Mouse (Mus musculus) limb, embryonic 14.5 days (tissue): ENCODE measurements around the gene Ccdc175. TPM values are rescaled to one million over a fixed set of nuclear protein-coding genes. Genes with fewer than 3 reads are reported as not detected.

Experiments
- ATAC-seq: fragments of 200-750 bp; cut with Nextera tagmentation; 2 replicates; pipeline ENCODE4 v1.8.0; 2017; ENCODE audit warnings: low read depth, moderate number of reproducible peaks, moderate TSS enrichment; ENCODE audit not compliant: low FRiP score
- DNase-seq: peaks from one replicate; pipeline ENCODE4 v3.0.0-alpha.2; 2015; ENCODE audit warnings: low spot score
- H3K27ac ChIP-seq: fragments of 300-500 bp; sonication (generic); replicated peaks from 2 replicates; pipeline ENCODE4 v1.5.1; 2014; ENCODE audit warnings: low read depth, mild to moderate bottlenecking, low read length, moderate library complexity, mixed read lengths
- H3K27me3 ChIP-seq: fragments of 300-500 bp; sonication (generic); 2 replicates; pipeline ENCODE4 v1.6.1; 2014; ENCODE audit warnings: low read length, mixed read lengths; ENCODE audit not compliant: control insufficient read depth, insufficient read depth
- H3K36me3 ChIP-seq: fragments of 300-500 bp; sonication (generic); 2 replicates; pipeline ENCODE4 v1.6.1; 2014; ENCODE audit warnings: mild to moderate bottlenecking, low read length, moderate library complexity, mixed read lengths; ENCODE audit not compliant: control insufficient read depth, insufficient read depth
- H3K4me1 ChIP-seq: fragments of 300-500 bp; sonication (generic); 2 replicates; pipeline ENCODE4 v1.6.1; 2014; ENCODE audit warnings: antibody characterized with exemption, low read length, mixed read lengths; ENCODE audit not compliant: control insufficient read depth, insufficient read depth
- H3K4me2 ChIP-seq: fragments of 300-500 bp; sonication (generic); replicated peaks from 2 replicates; pipeline ENCODE4 v1.6.1; 2014; ENCODE audit warnings: low read depth, mild to moderate bottlenecking, low read length, moderate library complexity; ENCODE audit not compliant: severe bottlenecking
- H3K4me3 ChIP-seq: fragments of 300-500 bp; sonication (generic); replicated peaks from 2 replicates; pipeline ENCODE4 v1.5.1; 2014; ENCODE audit warnings: low read length
- H3K9ac ChIP-seq: fragments of 300-500 bp; sonication (generic); 2 replicates; pipeline ENCODE4 v1.6.1; 2014; ENCODE audit warnings: mild to moderate bottlenecking, low read depth, low read length, moderate library complexity; ENCODE audit not compliant: severe bottlenecking
- H3K9me3 ChIP-seq: fragments of 300-500 bp; sonication (generic); 2 replicates; pipeline ENCODE4 v1.6.1; 2016; ENCODE audit warnings: low read length; ENCODE audit not compliant: control insufficient read depth
- POLR2A ChIP-seq: fragments of 200-500 bp; IDR thresholded peaks from 2 replicates; pipeline ENCODE4 v1.8.0; 2012; ENCODE audit warnings: inconsistent platforms, mild to moderate bottlenecking, moderate library complexity, borderline replicate concordance; ENCODE audit not compliant: insufficient read depth, insufficient read length; ENCODE audit errors: extremely low read depth
- WGBS: fragments of 180-500 bp; shearing (Covaris S2); extraction: QIAGEN DNeasy Blood & Tissue Kit; methylation state at CpG from one replicate; pipeline ENCODE4 v1.1.7; 2014; 5-methylcytosine and 5-hydroxymethylcytosine counted together
- polyA plus RNA-seq, 2 experiments: library from polyadenylated mRNA; depleted of rRNA in 1 of 2; stranded (reverse) in 1 of 2; unstranded in 1 of 2; fragments of >200 nt; fragmentation: Nextera tagmentation in 1 of 2; extraction: Ambion mirVana in 1 of 2; gene quantifications; 2 replicates each; pipeline versions ENCODE4 v1.2.1 to v1.2.3; 2012 to 2014

Ccdc175 gene
- polyA plus RNA-seq, 2 experiments, result not detected

DNA sequence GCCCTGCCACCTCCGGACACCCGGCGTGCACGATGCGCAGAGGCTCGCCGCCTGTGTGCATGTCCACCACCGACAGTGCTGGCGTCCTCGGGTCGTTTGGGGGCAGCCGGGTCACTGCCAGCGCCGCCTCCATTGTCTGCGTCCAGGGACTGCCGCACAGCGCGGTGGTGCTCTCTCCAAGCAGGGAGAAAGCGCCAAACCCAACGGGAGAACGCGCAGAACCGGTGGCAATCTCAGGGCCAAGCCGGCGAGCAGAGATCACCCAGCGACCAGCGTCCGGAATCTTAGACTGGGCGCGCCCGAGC lies 99.9 kb downstream of the Ccdc175 start:
- H3K36me3 ChIP-seq, result no peaks in the 10 kb centered on the region
- ATAC-seq (no peak), DNase-seq (no peak)
- WGBS, result under 1% methylated on average over 24 of the region's 31 CpGs
- H3K27ac ChIP-seq, result peak overlapping the region; percentile 92
- no peaks in the 10 kb centered on the region for H3K9me3 ChIP-seq
- H3K27me3 ChIP-seq, result no peaks in the 10 kb centered on the region
- peak overlapping the region; percentile 76 for H3K4me3 ChIP-seq
- peak overlapping the region; percentile 93 for H3K4me2 ChIP-seq
- no peak for TF ChIP-seq POLR2A
- peak overlapping the region; percentile 72 for H3K9ac ChIP-seq
- peaks cover 18% of the 10 kb centered on the region for H3K4me1 ChIP-seq

DNA sequence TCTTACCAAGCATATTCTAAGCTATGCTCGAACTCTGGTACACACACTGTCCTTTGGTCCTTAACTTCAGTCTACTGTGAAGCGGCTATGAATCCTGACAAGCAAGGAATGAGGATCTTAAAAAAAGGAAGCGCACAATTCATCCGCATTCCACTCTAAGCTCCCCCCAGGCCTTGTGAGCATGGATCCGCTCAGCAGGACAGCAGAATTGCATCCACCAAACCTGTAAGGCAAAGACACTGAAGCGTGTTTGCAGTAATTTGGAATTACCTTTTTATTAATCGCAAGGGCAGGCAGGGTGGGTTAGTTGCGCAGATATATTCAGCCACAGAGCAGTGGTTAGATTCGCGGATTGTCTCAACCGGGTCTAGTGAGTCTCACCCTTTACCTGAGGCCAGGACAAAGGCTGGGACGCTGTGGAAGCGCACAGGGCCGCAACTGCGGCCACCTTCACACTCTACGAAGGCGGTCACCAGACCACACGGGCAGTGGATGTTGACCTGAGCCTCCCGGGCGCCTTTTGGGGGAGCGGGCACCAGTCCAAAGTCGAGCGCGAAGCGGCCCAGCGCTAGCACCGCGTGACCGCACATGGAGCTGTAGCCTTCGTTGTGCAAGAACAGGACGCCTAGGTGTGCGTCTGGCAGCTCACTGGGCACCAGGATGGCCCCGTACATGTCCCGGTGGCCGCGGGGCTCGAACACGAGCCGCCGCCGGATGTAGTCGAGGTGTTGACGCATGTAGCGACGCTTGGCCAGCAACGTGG lies 100.4 kb downstream of the Ccdc175 start:
- H3K4me1 ChIP-seq, result peaks cover 18% of the 10 kb centered on the region
- peak overlapping the region; percentile 92 for H3K27ac ChIP-seq
- no peaks in the 10 kb centered on the region for H3K36me3 ChIP-seq
- H3K9me3 ChIP-seq, result no peaks in the 10 kb centered on the region
- peak overlapping the region; percentile 76 for H3K4me3 ChIP-seq
- peak overlapping the region; percentile 72 for H3K9ac ChIP-seq
- TF ChIP-seq POLR2A, result no peak
- peak overlapping the region; percentile 93 for H3K4me2 ChIP-seq
- no peaks in the 10 kb centered on the region for H3K27me3 ChIP-seq
- WGBS, result 6% methylated on average over 46 of the region's 46 CpGs
- ATAC-seq, result no peak
- DNase-seq, result peak; percentile 38

DNA sequence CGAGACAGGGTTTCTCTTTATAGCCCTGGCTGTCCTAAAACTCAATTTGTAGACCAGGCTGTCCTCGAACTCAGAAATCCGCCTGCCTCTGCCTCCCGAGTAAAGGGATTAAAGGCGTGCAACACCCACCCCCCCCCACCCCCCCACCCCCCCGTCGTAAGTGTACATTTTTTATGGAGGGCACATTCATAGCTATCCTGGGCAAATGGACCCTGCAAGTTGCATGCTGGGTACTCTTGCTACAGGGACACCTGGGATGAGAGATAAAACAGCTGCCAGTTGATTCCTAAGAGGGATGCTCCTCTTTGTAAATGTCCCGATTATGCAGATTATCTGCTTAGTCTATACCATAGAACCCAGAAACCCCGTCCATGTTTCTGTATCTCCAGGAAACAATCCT lies 101.6 kb downstream of the Ccdc175 start:
- no peak overlapping the region for H3K27ac ChIP-seq
- peaks cover 18% of the 10 kb centered on the region for H3K4me1 ChIP-seq
- no peak for TF ChIP-seq POLR2A
- no peaks in the 10 kb centered on the region for H3K27me3 ChIP-seq
- no peak overlapping the region for H3K9ac ChIP-seq
- H3K4me3 ChIP-seq, result no peak overlapping the region
- H3K9me3 ChIP-seq, result no peaks in the 10 kb centered on the region
- H3K4me2 ChIP-seq, result no peak overlapping the region
- H3K36me3 ChIP-seq, result no peaks in the 10 kb centered on the region
- WGBS, result 85% methylated on average over 9 of the region's 9 CpGs
- DNase-seq, result no peak
- ATAC-seq, result no peak

DNA sequence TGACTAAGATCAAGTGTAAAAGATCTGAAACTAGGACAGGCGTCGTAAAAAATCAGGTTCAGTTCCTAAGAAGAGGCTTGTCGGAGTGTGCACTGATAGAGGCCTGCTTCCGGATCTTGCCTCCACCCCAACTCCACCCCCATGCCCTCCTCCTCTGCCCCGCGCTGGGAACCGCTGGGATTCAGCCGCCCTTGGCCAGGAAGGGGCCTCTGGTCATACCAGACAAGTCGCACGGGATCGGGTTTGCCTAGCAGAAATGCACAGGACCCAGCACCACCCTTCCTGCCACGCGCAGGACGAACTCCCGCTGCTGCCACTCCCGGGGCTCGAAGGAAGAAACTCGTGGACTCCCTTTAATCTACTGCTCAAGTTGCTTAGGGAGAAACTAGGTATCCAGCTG lies 102.5 kb downstream of the Ccdc175 start:
- Histone ChIP-seq H3K27me3 (no peaks in the 10 kb centered on the region), H3K4me3 (no peak overlapping the region), H3K36me3 (no peaks in the 10 kb centered on the region), H3K9ac (no peak overlapping the region), H3K4me2 (no peak overlapping the region; the same call in 1 of the 2 replicates), H3K4me1 (peaks cover 15% of the 10 kb centered on the region), H3K27ac (no peak overlapping the region), H3K9me3 (no peaks in the 10 kb centered on the region)
- DNase-seq (no peak), ATAC-seq (no peak)
- no peak for TF ChIP-seq POLR2A
- 26% methylated on average over 18 of the region's 18 CpGs for WGBS

DNA sequence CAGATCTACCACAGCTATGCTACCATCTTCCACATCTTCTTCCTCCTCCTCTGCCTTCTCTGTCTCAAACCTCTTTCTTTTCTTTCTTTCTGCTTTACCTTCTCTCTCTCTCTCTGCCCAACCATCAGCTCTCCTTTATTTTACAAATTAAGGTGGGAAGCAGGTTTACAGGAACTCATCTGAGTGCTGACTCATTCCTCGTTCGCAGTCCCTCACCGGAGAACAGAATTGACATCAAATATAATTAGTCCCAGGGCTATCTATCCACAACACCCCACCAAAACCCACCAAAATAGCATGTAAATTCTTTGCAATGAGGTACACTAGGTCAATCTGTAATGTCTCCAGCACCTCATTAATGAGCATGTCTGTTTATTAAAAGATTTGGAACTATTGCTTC lies 102.9 kb downstream of the Ccdc175 start:
- WGBS, result 62% methylated on average over 3 of the region's 3 CpGs
- no peaks in the 10 kb centered on the region for H3K36me3 ChIP-seq
- no peak overlapping the region; the same call in 1 of the 2 replicates for H3K4me2 ChIP-seq
- TF ChIP-seq POLR2A, result no peak
- DNase-seq (no peak), ATAC-seq (no peak)
- no peaks in the 10 kb centered on the region for H3K27me3 ChIP-seq
- H3K9ac ChIP-seq, result no peak overlapping the region
- H3K4me3 ChIP-seq, result no peak overlapping the region
- peaks cover 13% of the 10 kb centered on the region; the same call in 1 of the 2 replicates for H3K4me1 ChIP-seq
- H3K9me3 ChIP-seq, result no peaks in the 10 kb centered on the region
- no peak overlapping the region for H3K27ac ChIP-seq
